Mouse (Mus musculus): ENCODE data around the gene Tprn. TPM values are rescaled to one million over a fixed set of nuclear protein-coding genes. Genes with fewer than 3 reads are reported as not detected.

Gene Tprn
- total and polyA plus RNA-seq, 3 experiments, result 7.0 to 19.3 (median 13.1) TPM

DNA sequence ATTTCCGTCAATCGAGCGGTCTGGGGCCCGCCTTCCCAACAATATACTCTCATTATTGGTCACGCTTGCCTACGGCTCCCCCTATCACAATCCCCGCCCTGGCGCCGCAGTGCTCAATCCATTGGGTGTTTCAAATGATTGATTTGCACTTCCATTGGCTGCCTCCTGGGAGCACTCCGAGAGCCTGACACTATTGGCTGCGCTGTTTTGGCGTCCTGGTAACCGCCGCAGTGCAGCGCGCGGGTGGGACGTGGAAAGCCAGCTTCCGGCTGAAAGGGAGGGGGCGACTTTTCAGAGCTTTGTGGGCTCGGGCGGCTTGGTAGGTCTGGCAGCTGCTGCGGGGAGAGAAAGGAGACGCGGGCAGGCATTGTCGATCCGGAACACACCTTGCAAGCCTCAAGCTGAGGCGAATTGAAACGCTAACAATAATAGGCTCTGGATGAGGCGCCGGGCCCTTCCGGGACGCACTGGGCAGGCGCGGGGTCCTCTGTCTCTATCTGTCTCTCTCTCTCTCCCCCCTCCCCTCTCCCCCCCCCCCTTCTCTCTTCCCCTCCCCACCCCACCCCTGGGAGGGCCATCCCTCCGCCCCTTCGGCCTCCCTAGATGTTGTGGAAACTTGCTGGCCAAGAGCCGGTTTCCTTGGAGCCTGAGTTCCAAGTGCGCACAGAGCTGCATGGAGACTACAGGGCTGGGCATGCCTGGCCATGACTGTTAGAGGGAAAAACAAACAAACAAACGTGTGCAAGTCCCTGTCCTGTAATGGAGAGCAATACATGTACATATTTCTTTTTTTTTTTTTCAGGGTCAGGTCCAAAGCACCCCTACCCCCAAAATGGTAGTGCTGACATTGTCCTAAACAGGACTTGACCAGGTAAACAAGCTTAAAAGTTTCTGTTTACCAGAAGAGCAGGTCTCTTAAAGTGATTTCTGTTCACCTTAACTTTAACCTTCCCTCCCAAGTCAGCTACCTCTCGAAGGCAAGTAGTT, 37.4 kb upstream of the Tprn start:
- Histone ChIP-seq H3K4me3 (replicated peaks in 1 of 3; ENCODE audit: low read depth in 2 of 3, low read length in 2 of 3, poor library complexity in 1 of 3) (peak overlapping the region; percentile 64 to 73 (median 65)), H3K27me3 (replicated peaks) (peaks cover 12% of the 10 kb centered on the region), H3K4me1 (ENCODE audit: control insufficient read depth in 1 of 2, insufficient read depth in 2 of 2) (peaks cover 13 to 34% of the 10 kb centered on the region in 2 experiments; a peak in 3 of 4 replicates), H3K9me3 (replicated peaks; ENCODE audit: low read length) (no peaks in the 10 kb centered on the region), H3K9ac (ENCODE audit: insufficient read depth, low read depth) (peak overlapping the region; percentile 89), H3K79me2 (replicated peaks; ENCODE audit: control insufficient read depth, extremely low read depth, insufficient read depth, poor library complexity, severe bottlenecking) (peaks cover 9% of the 10 kb centered on the region), H3K4me2 (ENCODE audit: insufficient read depth, low read depth, poor library complexity, severe bottlenecking) (peak overlapping the region; percentile 76), H3K36me3 (replicated peaks in 1 of 2; ENCODE audit: control insufficient read depth in 1 of 2, insufficient read depth in 1 of 2, low read length in 1 of 2) (peaks cover 22 to 26% of the 10 kb centered on the region in 2 experiments), H3K27ac (ENCODE audit: insufficient read depth, low read depth) (peak overlapping the region; percentile 93)
- TF ChIP-seq E2F4 (IDR thresholded peaks at IDR 0.05; ENCODE audit: insufficient replicate concordance, low read depth, low read length), result no peak
- no peak for TF ChIP-seq MEF2A (IDR thresholded peaks at IDR 0.05; ENCODE audit: borderline replicate concordance, low read depth, low read length)
- TF ChIP-seq EP300 (IDR thresholded peaks at IDR 0.05; ENCODE audit: low read length), result no peak
- TF ChIP-seq MYC (IDR thresholded peaks at IDR 0.05; ENCODE audit: low read depth, low read length), result no peak
- TF ChIP-seq ELF1 (IDR thresholded peaks at IDR 0.05; ENCODE audit: low read depth, low read length), result peak; percentile 72
- no peak for TF ChIP-seq ZKSCAN1 (IDR thresholded peaks at IDR 0.05; ENCODE audit: borderline replicate concordance, low read depth, low read length)
- TF ChIP-seq ZC3H11A (IDR thresholded peaks at IDR 0.05; ENCODE audit: low read depth, low read length), result no peak
- TF ChIP-seq SIN3A (IDR thresholded peaks at IDR 0.05; ENCODE audit: low read length), result no peak; the same call in 1 of the 2 replicates
- TF ChIP-seq USF2 (conservative IDR thresholded peaks at IDR 0.05; ENCODE audit: low read depth, low read length), result no peak
- no peak for TF ChIP-seq PAX5 (IDR thresholded peaks at IDR 0.05; ENCODE audit: low read length)
- peak; percentile 79 for TF ChIP-seq NRF1 (IDR thresholded peaks at IDR 0.05; ENCODE audit: low read depth, low read length)
- TF ChIP-seq JUND (conservative IDR thresholded peaks at IDR 0.05; ENCODE audit: low read depth, low read length), result no peak
- TF ChIP-seq KAT2A (IDR thresholded peaks at IDR 0.05; ENCODE audit: insufficient replicate concordance, low read length), result no peak
- TF ChIP-seq CHD2 (IDR thresholded peaks at IDR 0.05; ENCODE audit: low read length), result peak; percentile 95
- TF ChIP-seq HCFC1 (IDR thresholded peaks at IDR 0.05; ENCODE audit: low read depth, low read length), result peak; percentile 59
- TF ChIP-seq JUN (IDR thresholded peaks at IDR 0.05; ENCODE audit: insufficient read depth, low read depth, low read length), result no peak
- peak; percentile 7; the same call in 1 of the 2 replicates for TF ChIP-seq ZNF384 (IDR thresholded peaks at IDR 0.05; ENCODE audit: low read depth, low read length)
- no peak for TF ChIP-seq UBTF (IDR thresholded peaks at IDR 0.05; ENCODE audit: low read depth, low read length)
- peak; percentile 93 for TF ChIP-seq MAZ (IDR thresholded peaks at IDR 0.05; ENCODE audit: low read depth, low read length)
- no peak for TF ChIP-seq GABPA (IDR thresholded peaks at IDR 0.05; ENCODE audit: insufficient replicate concordance, low read depth, low read length)
- no peak for TF ChIP-seq MAFK (IDR thresholded peaks at IDR 0.05; ENCODE audit: insufficient replicate concordance, low read length)
- TF ChIP-seq BHLHE40 (IDR thresholded peaks at IDR 0.05; ENCODE audit: low read depth, low read length), result no peak
- no peak for TF ChIP-seq TBP (conservative IDR thresholded peaks at IDR 0.05; ENCODE audit: low read depth, low read length)
- TF ChIP-seq ETS1 (conservative IDR thresholded peaks at IDR 0.05; ENCODE audit: low read depth, low read length), result no peak
- no peak for TF ChIP-seq POLR2A (IDR thresholded peaks at IDR 0.05; ENCODE audit: low read depth, low read length)
- TF ChIP-seq MXI1 (IDR thresholded peaks at IDR 0.05; ENCODE audit: low read depth, low read length), result peak; percentile 24; the same call in 1 of the 2 replicates
- no peak for TF ChIP-seq CTCF (conservative IDR thresholded peaks at IDR 0.05 in 1 of 2, IDR thresholded peaks at IDR 0.05 in 1 of 2; ENCODE audit: low read depth in 2 of 2, low read length in 2 of 2)
- no peak for TF ChIP-seq NELFE (IDR thresholded peaks at IDR 0.05; ENCODE audit: low read depth, low read length)
- TF ChIP-seq RCOR1 (conservative IDR thresholded peaks at IDR 0.05; ENCODE audit: low read depth, low read length), result no peak
- TF ChIP-seq RAD21 (IDR thresholded peaks at IDR 0.05; ENCODE audit: low read depth, low read length), result no peak
- no peak for TF ChIP-seq MAX (IDR thresholded peaks at IDR 0.05; ENCODE audit: low read length)
- no peak for TF ChIP-seq CHD1 (IDR thresholded peaks at IDR 0.05; ENCODE audit: low read depth, low read length)
- TF ChIP-seq SMC3 (IDR thresholded peaks at IDR 0.05; ENCODE audit: low read depth, low read length), result no peak
- no peak for TF ChIP-seq USF1 (IDR thresholded peaks at IDR 0.05; ENCODE audit: low read depth, low read length)
- no peak for TF ChIP-seq TCF12 (IDR thresholded peaks at IDR 0.05; ENCODE audit: low read depth, low read length)
- TF ChIP-seq POLR2AphosphoS2 (IDR thresholded peaks at IDR 0.05; ENCODE audit: low read depth, low read length), result no peak
- TF ChIP-seq ZMIZ1 (IDR thresholded peaks at IDR 0.05; ENCODE audit: low read depth, low read length), result no peak
- no peak; the same call in 1 of the 2 replicates for TF ChIP-seq IRF4 (IDR thresholded peaks at IDR 0.05; ENCODE audit: low read depth, low read length)
- in situ Hi-C loops (cut with MboI; ENCODE audit: low pct_ligation_motif_present, low pct_unique_long_range_greater_than_20kb, low sequenced_read_pairs) (no loop called here), dilution Hi-C loops (cut with MboI; ENCODE audit: extremely low pct_ligation_motif_present, extremely low pct_unique_long_range_greater_than_20kb, low sequenced_read_pairs) (no loop called here)
- DNase-seq (ENCODE audit: extremely low read depth), result no peak
